Mouse (Mus musculus) adrenal gland, postnatal 25 days (tissue): ENCODE data around the gene Fam78a. TPM values are rescaled to one million over a fixed set of nuclear protein-coding genes. Genes with fewer than 3 reads are reported as not detected.

ENCODE experiments used
- DNase-seq: peaks from one replicate; pipeline ENCODE4 v3.0.0; 2021; ENCODE audit warnings: mixed read lengths
- long read RNA-seq: library from polyadenylated mRNA; stranded (forward); transcript quantifications from one replicate; pipeline ENCODE4 v2.0.0, GENCODE M21; 2021
- total RNA-seq: library from RNA; stranded (reverse); gene quantifications from 2 replicates; pipeline ENCODE4 v1.2.3, GENCODE M21; 2021

Gene Fam78a
- total RNA-seq = 8.9 and 12.1 TPM in 2 replicates
- long read RNA-seq = 0 reads

- no peak for DNase-seq
Measured at GRCm38 (mm10) chr2:32084111-32084871, at the start of gene Fam78a. Gene Fam78a (minus strand): TSS chr2:32084857.

GRCm38 (mm10) chr2:32134039-32134438 is 49.4 kb upstream of the Fam78a start:
- DNase-seq = peak; percentile 84

- DNase-seq = peak; percentile 54
Measured at GRCm38 (mm10) chr2:32132567-32132992, 47.9 kb upstream of the Fam78a start.

- no peak for DNase-seq
Measured at GRCm38 (mm10) chr2:32131866-32132566, 47.4 kb upstream of the Fam78a start.

GRCm38 (mm10) chr2:32131205-32131834 is 46.7 kb upstream of the Fam78a start:
- no peak for DNase-seq

- no peak for DNase-seq
Measured at GRCm38 (mm10) chr2:32130435-32130834, 45.8 kb upstream of the Fam78a start.

GRCm38 (mm10) chr2:32129383-32130074 is 44.9 kb upstream of the Fam78a start:
- DNase-seq = no peak

GRCm38 (mm10) chr2:32128536-32128841 is 43.8 kb upstream of the Fam78a start:
- no peak for DNase-seq

GRCm38 (mm10) chr2:32127653-32128535 is 43.2 kb upstream of the Fam78a start:
- DNase-seq = no peak

- DNase-seq = no peak
Measured at GRCm38 (mm10) chr2:32121785-32122184, 37.1 kb upstream of the Fam78a start.

- DNase-seq = no peak
Measured at GRCm38 (mm10) chr2:32121150-32121549, 36.5 kb upstream of the Fam78a start.

- no peak for DNase-seq
Measured at GRCm38 (mm10) chr2:32119802-32120750, 35.4 kb upstream of the Fam78a start.

GRCm38 (mm10) chr2:32115851-32116268 is 31.2 kb upstream of the Fam78a start:
- DNase-seq = no peak

- DNase-seq = no peak
Measured at GRCm38 (mm10) chr2:32112548-32112947, 27.9 kb upstream of the Fam78a start.

GRCm38 (mm10) chr2:32111268-32111667 is 26.6 kb upstream of the Fam78a start:
- no peak for DNase-seq

GRCm38 (mm10) chr2:32105930-32106329 is 21.3 kb upstream of the Fam78a start:
- DNase-seq = no peak

GRCm38 (mm10) chr2:32105117-32105913 is 20.7 kb upstream of the Fam78a start:
- DNase-seq = no peak

- no peak for DNase-seq
Measured at GRCm38 (mm10) chr2:32104122-32104521, 19.5 kb upstream of the Fam78a start.

- no peak for DNase-seq
Measured at GRCm38 (mm10) chr2:32103557-32103956, 18.9 kb upstream of the Fam78a start.

- no peak for DNase-seq
Measured at GRCm38 (mm10) chr2:32102944-32103343, 18.3 kb upstream of the Fam78a start.
